Mouse (Mus musculus): ENCODE results near the gene Adarb1. TPM values are rescaled to one million over a fixed set of nuclear protein-coding genes. Genes with fewer than 3 reads are reported as not detected.

Adarb1 gene
- polyA plus RNA-seq, 1 experiment from 2014 or later, result 25.3 TPM

- WGBS, result 68% methylated on average over 7 of the region's 7 CpGs
- Histone ChIP-seq H3K9me3 (ENCODE audit: low read length) (no peaks in the 10 kb centered on the region), H3K4me3 (ENCODE audit: low read depth, low read length) (no peak overlapping the region), H3K27me3 (replicated peaks; ENCODE audit: insufficient read depth, low read length) (no peaks in the 10 kb centered on the region), H3K4me1 (ENCODE audit: insufficient read depth, low read depth, low read length) (no peaks in the 10 kb centered on the region), H3K9ac (replicated peaks; ENCODE audit: low read depth) (no peak overlapping the region), H3K36me3 (ENCODE audit: insufficient read depth, low read length) (peaks cover 42% of the 10 kb centered on the region), H3K27ac (ENCODE audit: low read length) (no peak overlapping the region), H3K4me2 (replicated peaks; ENCODE audit: low read depth, low read length) (no peak overlapping the region)
- DNase-seq (ENCODE audit: low spot score), result no peak
- no peak for ATAC-seq
- TF ChIP-seq EP300 (IDR thresholded peaks at IDR 0.05), result no peak
Observed at GRCm38 (mm10) chr10:77269129-77269528, 148.9 kb downstream of the Adarb1 start.

DNA sequence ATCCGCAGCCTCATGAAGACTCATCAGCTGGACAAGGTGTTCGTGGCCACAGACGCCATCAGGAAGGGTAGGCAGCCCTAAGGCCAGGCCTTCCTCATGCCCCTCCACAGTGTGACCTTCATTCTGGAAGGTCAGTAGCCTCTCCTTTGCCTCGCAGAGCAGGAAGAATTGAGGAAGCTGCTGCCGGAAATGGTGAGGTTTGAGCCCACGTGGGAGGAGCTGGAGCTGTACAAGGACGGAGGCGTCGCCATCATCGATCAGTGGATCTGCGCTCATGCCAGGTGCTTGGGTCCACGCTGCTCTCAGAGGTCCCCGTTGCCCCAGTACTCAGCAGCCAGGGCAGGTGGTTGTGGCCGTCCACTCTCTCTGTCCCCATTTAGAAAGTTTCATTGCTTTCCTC lies 151.0 kb downstream of the Adarb1 start:
- Histone ChIP-seq H3K27me3 (replicated peaks; ENCODE audit: insufficient read depth, low read length) (no peaks in the 10 kb centered on the region), H3K9me3 (ENCODE audit: low read length) (no peaks in the 10 kb centered on the region), H3K9ac (replicated peaks; ENCODE audit: low read depth) (no peak overlapping the region), H3K27ac (ENCODE audit: low read length) (no peak overlapping the region), H3K4me3 (ENCODE audit: low read depth, low read length) (no peak overlapping the region), H3K36me3 (ENCODE audit: insufficient read depth, low read length) (peaks cover 49% of the 10 kb centered on the region), H3K4me1 (ENCODE audit: insufficient read depth, low read depth, low read length) (no peaks in the 10 kb centered on the region), H3K4me2 (replicated peaks; ENCODE audit: low read depth, low read length) (no peak overlapping the region)
- ATAC-seq (no peak), DNase-seq (ENCODE audit: low spot score) (no peak)
- WGBS, result 79% methylated on average over 14 of the region's 14 CpGs
- TF ChIP-seq CTCF (IDR thresholded peaks at IDR 0.05) (no peak), EP300 (IDR thresholded peaks at IDR 0.05) (no peak)

- H3K9ac ChIP-seq (replicated peaks; ENCODE audit: low read depth), result no peak overlapping the region
- DNase-seq (ENCODE audit: low spot score) (peak; percentile 73), ATAC-seq (peak; percentile 90)
- H3K4me2 ChIP-seq (replicated peaks; ENCODE audit: low read depth, low read length), result no peak overlapping the region
- WGBS, result 62% methylated on average over 8 of the region's 8 CpGs
- peak overlapping the region; percentile 26; the same call in 1 of the 2 replicates for H3K27ac ChIP-seq (ENCODE audit: low read length)
- no peaks in the 10 kb centered on the region for H3K9me3 ChIP-seq (ENCODE audit: low read length)
- peaks cover 49% of the 10 kb centered on the region for H3K36me3 ChIP-seq (ENCODE audit: insufficient read depth, low read length)
- no peaks in the 10 kb centered on the region for H3K4me1 ChIP-seq (ENCODE audit: insufficient read depth, low read depth, low read length)
- TF ChIP-seq EP300 (IDR thresholded peaks at IDR 0.05), result no peak
- no peak for TF ChIP-seq CTCF (IDR thresholded peaks at IDR 0.05)
- no peak overlapping the region for H3K4me3 ChIP-seq (ENCODE audit: low read depth, low read length)
- no peaks in the 10 kb centered on the region for H3K27me3 ChIP-seq (replicated peaks; ENCODE audit: insufficient read depth, low read length)
Observed at GRCm38 (mm10) chr10:77266281-77266680, 151.8 kb downstream of the Adarb1 start.

- peak overlapping the region; percentile 81 for H3K4me2 ChIP-seq (replicated peaks; ENCODE audit: low read depth, low read length)
- peaks cover 17% of the 10 kb centered on the region; the same call in 1 of the 2 replicates for H3K36me3 ChIP-seq (ENCODE audit: insufficient read depth, low read length)
- no peaks in the 10 kb centered on the region for H3K27me3 ChIP-seq (replicated peaks; ENCODE audit: insufficient read depth, low read length)
- WGBS, result 74% methylated on average over 17 of the region's 17 CpGs
- peak overlapping the region; percentile 93 for H3K4me3 ChIP-seq (ENCODE audit: low read depth, low read length)
- no peak overlapping the region for H3K27ac ChIP-seq (ENCODE audit: low read length)
- DNase-seq (ENCODE audit: low spot score) (no peak), ATAC-seq (no peak)
- H3K4me1 ChIP-seq (ENCODE audit: insufficient read depth, low read depth, low read length), result no peaks in the 10 kb centered on the region
- H3K9me3 ChIP-seq (ENCODE audit: low read length), result no peaks in the 10 kb centered on the region
- peak overlapping the region; percentile 88; the same call in 1 of the 2 replicates for H3K9ac ChIP-seq (replicated peaks; ENCODE audit: low read depth)
- TF ChIP-seq EP300 (IDR thresholded peaks at IDR 0.05), result no peak
- TF ChIP-seq CTCF (IDR thresholded peaks at IDR 0.05), result no peak
Observed at GRCm38 (mm10) chr10:77260166-77260875, 157.7 kb downstream of the Adarb1 start.

- ATAC-seq (peak; percentile 99), DNase-seq (ENCODE audit: low spot score) (peak; percentile 100)
- H3K36me3 ChIP-seq (ENCODE audit: insufficient read depth, low read length), result 0 out of 2 replicates have a peak, but pooled peaks cover 7% of the 10 kb centered on the region
- no peaks in the 10 kb centered on the region for H3K9me3 ChIP-seq (ENCODE audit: low read length)
- no peaks in the 10 kb centered on the region for H3K27me3 ChIP-seq (replicated peaks; ENCODE audit: insufficient read depth, low read length)
- no peaks in the 10 kb centered on the region for H3K4me1 ChIP-seq (ENCODE audit: insufficient read depth, low read depth, low read length)
- peak within 1 kb of the TSS; percentile 93 for H3K4me3 ChIP-seq (ENCODE audit: low read depth, low read length)
- 1% methylated on average over 75 of the region's 81 CpGs for WGBS
- peak within 1 kb of the TSS; percentile 88 for H3K9ac ChIP-seq (replicated peaks; ENCODE audit: low read depth)
- H3K27ac ChIP-seq (ENCODE audit: low read length), result peak within 1 kb of the TSS; percentile 92
- TF ChIP-seq CTCF (IDR thresholded peaks at IDR 0.05) (peak; percentile 60), EP300 (IDR thresholded peaks at IDR 0.05) (no peak)
- peak within 1 kb of the TSS; percentile 81 for H3K4me2 ChIP-seq (replicated peaks; ENCODE audit: low read depth, low read length)
Observed at GRCm38 (mm10) chr10:77258704-77259621, 159.1 kb downstream of the Adarb1 start, which contains the start of gene Pofut2. Pofut2 (plus strand) TSS chr10:77259218.

DNA sequence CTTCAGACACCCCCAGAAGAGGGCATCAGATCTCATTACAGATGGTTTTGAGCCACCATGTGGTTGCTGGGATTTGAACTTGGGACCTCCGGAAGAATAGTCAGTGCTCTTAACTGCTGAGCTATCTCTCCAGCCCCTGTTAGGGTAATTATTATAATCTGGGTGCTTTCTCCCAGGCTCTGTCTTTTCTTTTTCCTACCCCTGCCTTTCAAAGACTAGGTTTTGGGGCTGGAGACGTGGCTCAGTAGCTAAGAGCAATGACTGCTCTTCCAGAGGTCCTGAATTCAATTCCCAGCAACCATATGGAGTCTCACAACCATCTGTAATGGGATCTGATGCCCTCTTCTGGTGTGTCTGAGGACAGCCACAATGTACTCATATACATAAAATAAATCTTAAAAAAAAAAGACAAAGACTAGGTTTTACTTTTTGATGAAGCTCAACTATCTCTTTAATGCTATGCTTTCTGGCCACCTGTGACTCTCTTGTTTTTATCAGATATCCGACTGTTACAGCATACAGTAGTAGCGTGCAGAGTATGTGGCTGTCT lies 160.0 kb downstream of the Adarb1 start:
- H3K27me3 ChIP-seq (replicated peaks; ENCODE audit: insufficient read depth, low read length), result no peaks in the 10 kb centered on the region
- no peak overlapping the region for H3K27ac ChIP-seq (ENCODE audit: low read length)
- no peak for DNase-seq (ENCODE audit: low spot score)
- no peaks in the 10 kb centered on the region for H3K4me1 ChIP-seq (ENCODE audit: insufficient read depth, low read depth, low read length)
- H3K4me3 ChIP-seq (ENCODE audit: low read depth, low read length), result peak overlapping the region; percentile 93; the same call in 1 of the 2 replicates
- no peak overlapping the region for H3K9ac ChIP-seq (replicated peaks; ENCODE audit: low read depth)
- TF ChIP-seq EP300 (IDR thresholded peaks at IDR 0.05) (no peak), CTCF (IDR thresholded peaks at IDR 0.05) (no peak; the same call in 1 of the 2 replicates)
- 0 out of 2 replicates have a peak, but pooled peaks cover 7% of the 10 kb centered on the region for H3K36me3 ChIP-seq (ENCODE audit: insufficient read depth, low read length)
- no peaks in the 10 kb centered on the region for H3K9me3 ChIP-seq (ENCODE audit: low read length)
- ATAC-seq, result no peak
- 54% methylated on average over 4 of the region's 4 CpGs for WGBS
- H3K4me2 ChIP-seq (replicated peaks; ENCODE audit: low read depth, low read length), result peak overlapping the region; percentile 81

All from lung, postnatal 0 days (tissue).